Mouse (Mus musculus): ENCODE measurements around the gene Tex30.
"Not testable (repeated sequence)": the region's sequence is repeated elsewhere in the genome, so short reads cannot be mapped to it uniquely, and the experiment has no call there.

Gene Tex30

DNA sequence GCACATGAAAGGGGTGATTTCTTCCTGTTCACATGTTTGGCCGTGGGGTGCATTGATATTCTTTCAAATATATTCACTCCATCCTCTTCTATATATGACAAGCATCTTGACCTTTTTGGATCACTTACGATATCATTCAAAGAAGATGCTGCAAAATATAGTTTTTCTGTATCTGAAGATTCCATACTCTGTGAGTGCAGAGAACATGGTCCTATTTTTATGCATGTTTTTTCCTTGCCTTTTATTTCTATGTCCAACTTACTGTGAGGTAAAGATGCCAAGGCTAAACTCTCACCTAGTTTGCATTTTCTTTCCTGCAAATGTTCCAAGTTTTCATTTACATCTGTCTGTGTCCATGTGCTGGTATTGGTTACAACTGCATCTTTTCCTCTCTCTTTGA is 40.4 kb downstream of the Tex30 start, which contains the start of gene Gm8251:
Gene Gm8251, minus strand, starts transcription at position 101 of the 400 bp plus-strand sequence.
- in situ Hi-C loops (cut with MboI; ENCODE audit: low pct_unique_long_range_greater_than_20kb in 1 of 2, low sequenced_read_pairs in 2 of 2, unreplicated experiment in 1 of 2) = loop anchor here (10.0 to 25.0 kb wide), 2 partner anchors 167 to 300 kb away; no protein-coding TSS in a partner anchor

DNA sequence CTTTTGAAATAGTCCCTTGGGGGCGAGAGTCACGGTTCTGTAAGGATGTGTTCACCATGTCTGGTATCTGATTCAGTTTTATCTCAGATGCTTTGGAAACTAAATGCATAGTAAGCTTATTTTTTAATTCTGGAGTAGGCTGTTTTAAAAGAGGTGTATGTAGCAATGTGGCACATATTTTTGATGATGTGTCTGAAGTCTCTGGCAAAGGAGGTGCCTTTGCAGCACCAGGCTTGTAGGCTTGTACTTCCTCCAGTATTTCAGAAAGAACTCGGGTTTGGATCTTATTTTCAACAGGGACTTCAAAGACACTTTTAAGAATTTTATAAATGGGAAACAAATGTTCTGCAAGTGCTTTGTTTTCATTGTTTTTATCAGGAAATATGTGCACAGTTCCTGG is 44.4 kb downstream of the Tex30 start:
- in situ Hi-C loops (cut with MboI; ENCODE audit: low pct_unique_long_range_greater_than_20kb in 1 of 2, low sequenced_read_pairs in 2 of 2, unreplicated experiment in 1 of 2) = loop anchor here (25.0 kb wide), 1 partner anchor 296 kb away; no protein-coding TSS in a partner anchor

DNA sequence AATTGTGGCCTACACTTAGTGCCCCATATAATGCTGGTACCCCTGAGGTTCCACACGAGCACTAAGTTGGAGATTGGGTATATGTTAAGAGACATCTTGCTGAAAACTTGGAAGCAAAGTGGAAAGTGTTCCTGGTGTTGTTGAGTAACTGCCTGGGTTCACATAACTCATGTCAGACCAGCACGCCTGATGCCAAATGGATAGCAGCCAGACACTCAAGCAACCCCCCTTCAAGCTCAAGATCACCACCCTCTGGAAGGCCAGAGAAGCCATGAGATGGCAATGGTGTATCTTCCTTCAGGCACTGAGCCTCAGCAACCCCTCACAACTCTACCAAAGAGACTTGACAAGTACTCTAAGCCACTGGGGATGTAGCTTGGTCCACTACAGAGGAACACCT is 55.7 kb downstream of the Tex30 start:
- in situ Hi-C loops (cut with MboI; ENCODE audit: low pct_unique_long_range_greater_than_20kb in 1 of 2, low sequenced_read_pairs in 2 of 2, unreplicated experiment in 1 of 2) = no loop called here

DNA sequence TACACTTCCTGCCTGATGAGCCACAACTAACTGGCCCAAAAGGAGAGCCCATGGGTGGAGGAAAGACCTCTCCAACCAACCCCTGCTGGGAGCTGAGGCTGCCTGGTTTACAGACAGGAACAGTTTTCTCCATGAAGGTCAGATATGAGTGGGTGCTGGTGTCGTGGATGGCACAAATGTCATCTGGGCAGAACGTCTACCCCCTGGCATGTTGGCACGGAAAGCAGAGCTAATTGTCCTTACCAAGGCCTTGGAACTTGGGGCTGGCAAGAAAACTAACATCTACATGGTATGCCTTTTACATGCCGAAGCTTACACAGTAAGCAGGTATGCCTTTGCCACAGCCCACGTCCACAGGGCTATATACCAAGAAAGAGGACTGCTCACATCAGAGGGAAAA is 56.6 kb downstream of the Tex30 start:
- in situ Hi-C loops (cut with MboI; ENCODE audit: low pct_unique_long_range_greater_than_20kb in 1 of 2, low sequenced_read_pairs in 2 of 2, unreplicated experiment in 1 of 2) = not testable (repeated sequence)

DNA sequence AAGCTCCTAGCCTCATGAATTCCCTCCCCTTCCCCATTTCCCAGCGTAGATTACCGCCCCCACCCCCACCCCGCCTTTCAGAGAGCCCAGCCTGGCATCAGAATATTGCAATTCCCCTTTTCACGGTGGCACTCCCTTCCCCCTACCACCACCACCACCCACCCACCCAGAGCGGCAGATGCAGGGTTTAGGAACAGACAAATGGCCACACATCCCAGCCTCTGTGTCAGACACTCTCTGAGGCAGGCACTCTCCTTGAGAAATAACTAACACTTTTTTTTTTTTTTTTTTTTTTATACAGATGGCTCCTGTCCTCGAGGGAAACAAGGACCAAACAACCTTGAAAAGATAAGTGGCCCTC is 59.7 kb downstream of the Tex30 start:
- in situ Hi-C loops (cut with MboI; ENCODE audit: low pct_unique_long_range_greater_than_20kb in 1 of 2, low sequenced_read_pairs in 2 of 2, unreplicated experiment in 1 of 2) = no loop called here

DNA sequence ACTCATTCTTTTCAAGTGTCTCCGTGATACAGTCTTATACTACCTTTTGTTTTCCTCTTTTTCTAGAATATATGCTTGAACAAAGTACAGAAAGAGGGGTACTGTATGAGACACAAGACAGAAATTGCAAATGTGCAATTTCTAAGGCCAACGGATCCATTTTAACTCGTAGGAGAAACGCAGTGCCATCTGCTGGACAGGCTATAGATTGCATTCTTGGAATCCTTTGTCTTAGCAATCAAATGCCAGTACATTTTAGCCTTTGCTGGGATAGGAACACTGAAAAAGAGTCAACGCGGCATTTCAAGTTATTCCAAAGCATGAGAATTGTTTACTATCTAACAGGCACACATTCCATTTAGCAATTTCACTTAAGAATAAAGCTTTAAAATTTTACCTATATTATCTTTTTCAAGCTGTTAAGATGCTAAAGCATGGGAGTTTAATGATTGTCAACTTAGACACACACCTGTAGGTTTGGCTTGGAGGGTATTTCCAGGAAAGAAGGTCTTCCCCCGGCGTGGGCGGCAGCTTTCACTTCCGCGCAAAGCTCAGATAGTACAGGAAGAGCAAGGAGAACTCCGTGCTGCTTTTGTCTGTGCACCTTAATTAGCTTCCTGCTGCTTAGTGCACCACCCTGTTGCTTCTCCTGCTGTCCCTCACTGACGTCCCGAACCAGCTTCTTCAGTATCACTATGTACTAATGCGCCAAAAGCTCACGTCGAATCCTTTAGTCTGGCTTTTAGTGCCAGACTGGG is 60.3 kb downstream of the Tex30 start:
- in situ Hi-C loops (cut with MboI; ENCODE audit: low pct_unique_long_range_greater_than_20kb in 1 of 2, low sequenced_read_pairs in 2 of 2, unreplicated experiment in 1 of 2) = no loop called here

Measured in mouse embryonic stem cell (cell line).